Mouse (Mus musculus) heart, postnatal 0 days (tissue): ENCODE data around the gene Elp4. TPM values are rescaled to one million over a fixed set of nuclear protein-coding genes. Genes with fewer than 3 reads are reported as not detected.

Experiments
- ATAC-seq: fragments of 200-750 bp; cut with Nextera tagmentation; 2 replicates; pipeline ENCODE4 v1.8.0; 2017; ENCODE audit warnings: low read depth, moderate number of reproducible peaks, moderate library complexity; ENCODE audit not compliant: insufficient read depth
- DNase-seq: peaks from one replicate; pipeline ENCODE4 v3.0.0-alpha.2; 2016; ENCODE audit warnings: low spot score
- H3K27ac ChIP-seq: fragments of 300-500 bp; sonication (generic); 2 replicates; pipeline ENCODE4 v1.5.1; 2014; ENCODE audit warnings: low read depth, mild to moderate bottlenecking
- H3K27me3 ChIP-seq: fragments of 300-500 bp; sonication (generic); 2 replicates; pipeline ENCODE4 v1.6.1; 2014; ENCODE audit warnings: low read length, mixed read lengths; ENCODE audit not compliant: control insufficient read depth, insufficient read depth
- H3K36me3 ChIP-seq: fragments of 300-500 bp; sonication (generic); replicated peaks from 2 replicates; pipeline ENCODE4 v1.6.1; 2014; ENCODE audit warnings: low read length, mixed read lengths; ENCODE audit not compliant: control insufficient read depth, insufficient read depth
- H3K4me1 ChIP-seq: fragments of 300-500 bp; sonication (generic); 2 replicates; pipeline ENCODE4 v1.6.1; 2014; ENCODE audit warnings: antibody characterized with exemption; ENCODE audit not compliant: control insufficient read depth, insufficient read depth
- H3K4me2 ChIP-seq: fragments of 300-500 bp; sonication (generic); 2 replicates; pipeline ENCODE4 v1.6.1; 2014; ENCODE audit warnings: low read depth, mild to moderate bottlenecking, low read length, moderate library complexity
- H3K4me3 ChIP-seq: fragments of 300-500 bp; sonication (generic); 2 replicates; pipeline ENCODE4 v1.5.1; 2014; ENCODE audit warnings: low read depth, low read length
- H3K9ac ChIP-seq: fragments of 300-500 bp; sonication (generic); replicated peaks from 2 replicates; pipeline ENCODE4 v1.6.1; 2014; ENCODE audit warnings: low read depth, low read length, mixed read lengths
- H3K9me3 ChIP-seq: fragments of 300-500 bp; sonication (generic); replicated peaks from 2 replicates; pipeline ENCODE4 v1.6.1; 2016; ENCODE audit warnings: low read length; ENCODE audit not compliant: control insufficient read depth
- CTCF ChIP-seq: IDR thresholded peaks from 2 replicates; pipeline ENCODE4 v1.5.1; 2016; ENCODE audit warnings: antibody characterized with exemption, control low read depth, low read depth
- EP300 ChIP-seq: IDR thresholded peaks from 2 replicates; pipeline ENCODE4 v1.6.1; 2016; ENCODE audit warnings: antibody characterized with exemption, low read depth
- WGBS: fragments of 180-500 bp; shearing (Covaris S2); extraction: QIAGEN DNeasy Blood & Tissue Kit; methylation state at CpG from one replicate; pipeline ENCODE4 v1.1.7; 2014; 5-methylcytosine and 5-hydroxymethylcytosine counted together
- polyA plus RNA-seq: library from polyadenylated mRNA; unstranded; fragments of >200 nt; fragmentation: Nextera tagmentation; extraction: Ambion mirVana; gene quantifications from 2 replicates; pipeline ENCODE4 v1.2.1, GENCODE M21; 2015
- total RNA-seq: library from RNA; depleted of rRNA; stranded (reverse); fragments of >200 nt; gene quantifications from 2 replicates; pipeline ENCODE4 v1.2.3, GENCODE M21; 2014; ENCODE audit warnings: low replicate concordance

The Elp4 gene
- total and polyA plus RNA-seq, 2 experiments from 2014 or later, result 3.0 to 13.1 TPM

DNA sequence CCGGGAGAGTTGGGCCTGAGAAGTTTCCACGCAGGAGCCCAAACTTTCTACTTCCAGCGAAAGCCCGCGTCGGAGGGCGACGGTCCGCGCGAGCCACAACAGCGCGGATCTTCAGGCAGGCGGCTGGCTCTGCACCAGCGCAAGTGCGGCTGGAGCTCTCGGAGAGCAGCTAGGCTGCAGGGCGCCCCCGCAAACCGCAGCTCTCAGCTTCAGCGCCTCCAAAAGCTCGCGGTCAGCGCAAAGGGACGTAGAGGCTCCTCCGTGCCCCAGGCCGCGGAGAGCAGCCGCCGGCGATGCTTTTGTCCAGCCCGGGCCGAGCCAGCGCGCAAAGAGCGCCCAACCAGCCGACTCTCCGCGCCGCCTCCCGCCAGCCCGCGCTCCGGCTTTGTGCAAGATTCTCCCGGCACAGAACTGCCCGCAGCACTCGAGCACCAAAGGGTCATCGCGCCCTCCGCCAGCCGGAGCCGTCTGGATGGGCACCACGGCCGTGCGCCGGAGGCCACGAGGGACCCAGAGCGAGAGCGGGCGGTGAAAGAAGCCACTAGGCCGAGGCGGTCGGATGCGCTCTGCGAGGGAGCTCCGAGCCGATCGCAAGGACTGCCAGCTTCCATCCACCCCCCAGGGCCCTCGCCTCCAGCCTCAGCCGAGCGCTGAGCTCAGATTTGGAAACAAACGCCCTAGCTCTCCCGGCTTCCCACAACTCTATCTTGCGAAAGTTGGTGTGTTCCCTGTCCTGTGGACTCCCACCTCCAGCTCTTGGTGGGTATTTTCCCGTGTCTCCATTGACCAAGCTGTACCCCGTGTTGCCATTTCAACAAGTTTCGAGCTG, 228.1 kb downstream of the Elp4 start:
- Histone ChIP-seq H3K9me3 (no peaks in the 10 kb centered on the region), H3K4me2 (peak overlapping the region; percentile 54), H3K27ac (no peak overlapping the region), H3K4me3 (peak overlapping the region; percentile 46), H3K27me3 (peaks cover 99% of the 10 kb centered on the region), H3K9ac (no peak overlapping the region), H3K4me1 (peaks cover 20% of the 10 kb centered on the region; the same call in 1 of the 2 replicates), H3K36me3 (no peaks in the 10 kb centered on the region)
- TF ChIP-seq EP300, result no peak
- TF ChIP-seq CTCF, result no peak
- WGBS, result under 1% methylated on average over 63 of the region's 77 CpGs
- peak; percentile 53 for ATAC-seq
- DNase-seq, result no peak

DNA sequence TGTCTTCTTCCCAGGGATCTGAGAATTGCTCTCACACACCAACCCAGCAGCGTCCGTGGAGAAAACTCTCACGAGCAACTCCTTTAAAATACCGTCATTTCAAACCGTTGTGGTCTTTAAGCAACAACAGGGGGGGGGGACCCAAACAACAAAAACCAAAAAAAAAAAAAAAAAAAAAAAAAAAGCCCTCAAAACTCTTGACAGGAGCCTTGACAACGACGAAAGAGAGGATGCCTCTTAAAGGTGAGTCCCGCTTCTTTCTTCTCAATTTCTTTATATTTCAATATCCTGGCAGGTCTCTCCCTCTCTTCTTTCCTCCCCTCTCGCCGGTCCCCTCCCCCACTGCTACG, 228.7 kb downstream of the Elp4 start:
- ATAC-seq (no peak), DNase-seq (no peak)
- TF ChIP-seq CTCF (no peak), EP300 (no peak)
- peaks cover 99% of the 10 kb centered on the region for H3K27me3 ChIP-seq
- peaks cover 20% of the 10 kb centered on the region; the same call in 1 of the 2 replicates for H3K4me1 ChIP-seq
- H3K36me3 ChIP-seq, result no peaks in the 10 kb centered on the region
- H3K9me3 ChIP-seq, result no peaks in the 10 kb centered on the region
- H3K4me2 ChIP-seq, result peak overlapping the region; percentile 54
- no peak overlapping the region for H3K9ac ChIP-seq
- WGBS, result under 1% methylated on average over 11 of the region's 11 CpGs
- peak overlapping the region; percentile 46 for H3K4me3 ChIP-seq
- no peak overlapping the region for H3K27ac ChIP-seq

DNA sequence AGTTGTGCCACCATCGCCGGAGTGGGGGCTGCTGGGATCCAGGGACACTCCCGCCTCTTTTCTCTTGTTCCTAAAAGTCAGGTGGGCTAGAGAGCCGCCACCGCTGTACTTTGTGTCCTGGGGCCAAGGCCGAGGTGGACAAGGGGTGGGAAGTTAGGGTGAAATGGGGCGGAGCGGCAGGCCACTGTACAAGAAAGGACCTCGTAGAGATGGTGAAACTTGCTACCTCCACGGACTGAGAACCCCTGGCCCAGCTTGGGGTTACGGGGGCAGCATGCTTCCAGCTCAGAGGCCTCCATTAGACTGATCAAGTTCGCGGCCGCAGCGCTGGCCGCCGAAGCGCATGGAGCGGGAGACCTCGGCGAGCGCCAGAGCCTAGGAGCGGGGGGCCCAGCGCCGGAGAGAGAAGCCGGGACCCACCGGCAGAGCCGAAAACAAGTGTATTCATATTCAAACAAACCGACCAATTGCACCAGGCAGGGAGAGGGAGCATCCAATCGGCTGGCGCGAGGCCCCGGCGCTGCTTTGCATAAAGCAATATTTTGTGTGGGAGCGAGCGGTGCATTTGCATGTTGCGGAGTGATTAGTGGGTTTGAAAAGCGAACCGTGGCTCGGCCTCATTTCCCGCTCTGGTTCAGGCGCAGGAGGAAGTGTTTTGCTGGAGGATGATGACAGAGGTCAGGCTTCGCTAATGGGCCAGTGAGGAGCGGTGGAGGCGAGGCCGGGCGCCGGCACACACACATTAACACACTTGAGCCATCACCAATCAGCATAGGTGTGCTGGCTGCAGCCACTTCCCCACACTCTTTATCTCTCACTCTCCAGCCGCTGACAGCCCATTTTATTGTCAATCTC, 229.3 kb downstream of the Elp4 start:
- H3K27ac ChIP-seq, result no peak overlapping the region
- peak overlapping the region; percentile 54 for H3K4me2 ChIP-seq
- no peak overlapping the region for H3K9ac ChIP-seq
- peak overlapping the region; percentile 46 for H3K4me3 ChIP-seq
- H3K27me3 ChIP-seq, result peaks cover 98% of the 10 kb centered on the region
- TF ChIP-seq CTCF (no peak), EP300 (no peak)
- WGBS, result 2% methylated on average over 49 of the region's 49 CpGs
- no peaks in the 10 kb centered on the region for H3K9me3 ChIP-seq
- H3K4me1 ChIP-seq, result peaks cover 20% of the 10 kb centered on the region; the same call in 1 of the 2 replicates
- H3K36me3 ChIP-seq, result no peaks in the 10 kb centered on the region
- ATAC-seq, result peak; percentile 18; the same call in 1 of the 2 replicates
- no peak for DNase-seq

DNA sequence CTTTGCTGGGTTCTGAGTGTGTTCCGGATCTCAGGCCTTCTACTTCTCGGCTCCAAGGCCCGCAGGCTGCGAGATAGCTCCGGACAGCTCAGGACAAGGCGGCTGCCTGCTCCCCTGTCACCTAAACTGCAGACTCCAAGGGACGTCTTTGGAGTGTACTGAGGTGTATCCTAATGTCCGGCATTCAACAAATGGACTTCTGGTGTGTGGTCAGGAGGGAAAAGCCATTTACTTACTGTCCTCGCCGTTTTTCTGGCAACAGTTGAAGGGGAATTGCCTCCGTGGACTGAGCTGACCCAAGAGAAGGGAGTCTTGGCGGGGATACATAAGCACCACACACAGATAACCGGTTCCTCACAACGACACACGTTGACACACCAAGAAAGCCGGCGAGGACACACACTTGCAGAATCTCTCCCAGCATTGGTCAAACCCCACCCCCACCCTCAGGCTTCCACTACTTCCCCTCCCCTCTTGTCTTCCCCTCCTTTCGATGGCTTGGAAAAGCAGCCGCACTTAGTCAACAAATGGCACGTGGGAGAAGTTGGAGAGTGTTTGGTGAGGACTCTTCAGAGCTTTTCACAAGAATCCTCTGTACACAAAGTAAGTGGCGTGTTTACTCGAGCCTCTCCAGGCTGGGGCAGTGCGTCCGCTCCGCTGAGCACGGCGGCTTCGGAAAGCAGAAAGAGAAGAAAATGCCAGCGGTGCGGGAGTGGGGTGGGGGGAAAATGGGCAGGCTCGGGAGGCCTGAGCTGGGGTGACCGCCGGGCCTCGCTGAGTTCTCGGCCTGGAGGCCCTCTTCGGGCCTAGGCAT, 230.1 kb downstream of the Elp4 start:
- Histone ChIP-seq H3K9ac (no peak overlapping the region), H3K9me3 (no peaks in the 10 kb centered on the region), H3K27me3 (peaks cover 98% of the 10 kb centered on the region), H3K4me2 (peak overlapping the region; percentile 54), H3K27ac (no peak overlapping the region), H3K4me3 (peak overlapping the region; percentile 46), H3K36me3 (no peaks in the 10 kb centered on the region), H3K4me1 (peaks cover 20% of the 10 kb centered on the region; the same call in 1 of the 2 replicates)
- TF ChIP-seq EP300, result no peak
- no peak for TF ChIP-seq CTCF
- 3% methylated on average over 36 of the region's 36 CpGs for WGBS
- DNase-seq (no peak), ATAC-seq (no peak)

DNA sequence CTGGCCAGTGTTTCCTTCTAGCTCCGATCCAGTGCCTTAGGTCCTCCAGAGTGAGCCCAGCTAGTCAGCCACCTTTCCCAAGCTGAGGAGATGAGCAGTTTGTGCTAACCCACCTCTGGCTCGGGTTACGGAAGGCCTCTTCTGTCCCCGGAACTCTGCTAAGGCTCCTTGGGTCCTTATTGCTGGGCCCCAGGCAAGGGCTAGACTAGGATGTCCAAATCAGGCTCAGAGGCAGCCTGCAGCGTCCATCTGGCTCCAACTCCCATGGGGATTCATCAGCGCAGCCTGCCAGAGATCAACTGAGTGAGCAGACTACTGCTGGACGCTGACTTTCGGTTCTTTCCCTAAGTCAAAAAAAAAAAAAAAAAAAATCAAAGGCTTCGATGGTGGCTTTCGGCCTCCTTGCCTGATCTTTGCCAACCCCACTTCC, 230.7 kb downstream of the Elp4 start:
- no peak overlapping the region for H3K9ac ChIP-seq

More for the DNA sequence above, 230.7 kb downstream of the Elp4 start:
- Histone ChIP-seq H3K36me3 (no peaks in the 10 kb centered on the region), H3K27me3 (peaks cover 98% of the 10 kb centered on the region), H3K27ac (no peak overlapping the region), H3K4me2 (peak overlapping the region; percentile 54), H3K4me3 (peak overlapping the region; percentile 46), H3K9me3 (no peaks in the 10 kb centered on the region), H3K4me1 (peaks cover 20% of the 10 kb centered on the region; the same call in 1 of the 2 replicates)
- WGBS, result 4% methylated on average over 10 of the region's 10 CpGs
- TF ChIP-seq EP300 (no peak), CTCF (no peak)
- no peak for DNase-seq
- ATAC-seq, result peak; percentile 30; the same call in 1 of the 2 replicates
